Mouse (Mus musculus): ENCODE results near the gene Cdsn. TPM values are rescaled to one million over a fixed set of nuclear protein-coding genes. Genes with fewer than 3 reads are reported as not detected.
A peak's percentile ranks its signal among the peaks of the same experiment; 100 is the strongest.

Gene Cdsn
- polyA plus RNA-seq, 1 experiment, result 0.13 TPM

- H3K4me1 ChIP-seq (ENCODE audit: control insufficient read depth, insufficient read depth, insufficient read length), result no peaks in the 10 kb centered on the region; the same call in 1 of the 2 replicates
- no peaks in the 10 kb centered on the region for H3K27me3 ChIP-seq (ENCODE audit: control insufficient read depth, insufficient read depth, low read length)
- no peak overlapping the region for H3K27ac ChIP-seq (ENCODE audit: insufficient read depth, low read length)
- DNase-seq (ENCODE audit: low read depth in 1 of 2, low spot score in 2 of 2), result no peak
- peak overlapping the region; percentile 63 for H3K4me3 ChIP-seq (ENCODE audit: extremely low read depth, insufficient read depth, insufficient read length)
- H3K36me3 ChIP-seq (ENCODE audit: control insufficient read depth, insufficient read depth, low read length), result no peaks in the 10 kb centered on the region
- 25% methylated on average over 25 of the region's 25 CpGs for WGBS
- TF ChIP-seq CTCF (IDR thresholded peaks at IDR 0.05; ENCODE audit: extremely low read depth, insufficient read depth, insufficient read length, insufficient replicate concordance) (no peak), POLR2A (IDR thresholded peaks at IDR 0.05; ENCODE audit: low read depth, low read length) (no peak)
These were observed 35.9 kb upstream of the Cdsn start for GRCm38 (mm10) chr17:35515911-35516640.

GRCm38 (mm10) chr17:35516652-35517500, 35.1 kb upstream of the Cdsn start, which contains the start of the genes Tcf19 and Cchcr1:
Tcf19 (minus strand) TSS chr17:35516824.
Cchcr1 (plus strand) TSS chr17:35517100.
- Histone ChIP-seq H3K4me1 (ENCODE audit: control insufficient read depth, insufficient read depth, insufficient read length) (no peaks in the 10 kb centered on the region; the same call in 1 of the 2 replicates), H3K36me3 (ENCODE audit: control insufficient read depth, insufficient read depth, low read length) (no peaks in the 10 kb centered on the region), H3K4me3 (ENCODE audit: extremely low read depth, insufficient read depth, insufficient read length) (peak within 1 kb of the TSS; percentile 67), H3K27ac (ENCODE audit: insufficient read depth, low read length) (no peak within 1 kb of the TSS), H3K27me3 (ENCODE audit: control insufficient read depth, insufficient read depth, low read length) (no peaks in the 10 kb centered on the region)
- WGBS, result under 1% methylated on average over 66 of the region's 67 CpGs
- TF ChIP-seq POLR2A (IDR thresholded peaks at IDR 0.05; ENCODE audit: low read depth, low read length) (no peak), CTCF (IDR thresholded peaks at IDR 0.05; ENCODE audit: extremely low read depth, insufficient read depth, insufficient read length, insufficient replicate concordance) (no peak)
- DNase-seq (ENCODE audit: low read depth in 1 of 2, low spot score in 2 of 2), result peak; percentile 71 to 93

- H3K36me3 ChIP-seq (ENCODE audit: control insufficient read depth, insufficient read depth, low read length), result no peaks in the 10 kb centered on the region
- no peak overlapping the region for H3K27ac ChIP-seq (ENCODE audit: insufficient read depth, low read length)
- DNase-seq (ENCODE audit: low read depth in 1 of 2, low spot score in 2 of 2), result no peak
- no peaks in the 10 kb centered on the region for H3K27me3 ChIP-seq (ENCODE audit: control insufficient read depth, insufficient read depth, low read length)
- H3K4me3 ChIP-seq (ENCODE audit: extremely low read depth, insufficient read depth, insufficient read length), result peak overlapping the region; percentile 67; the same call in 1 of the 2 replicates
- TF ChIP-seq POLR2A (IDR thresholded peaks at IDR 0.05; ENCODE audit: low read depth, low read length) (no peak), CTCF (IDR thresholded peaks at IDR 0.05; ENCODE audit: extremely low read depth, insufficient read depth, insufficient read length, insufficient replicate concordance) (no peak)
- 23% methylated on average over 12 of the region's 12 CpGs for WGBS
- no peaks in the 10 kb centered on the region; the same call in 1 of the 2 replicates for H3K4me1 ChIP-seq (ENCODE audit: control insufficient read depth, insufficient read depth, insufficient read length)
These were observed 34.4 kb upstream of the Cdsn start for GRCm38 (mm10) chr17:35517526-35517925.

GRCm38 (mm10) chr17:35524354-35524753, 27.6 kb upstream of the Cdsn start:
- H3K27ac ChIP-seq (ENCODE audit: insufficient read depth, low read length), result no peak overlapping the region
- no peak for DNase-seq (ENCODE audit: low read depth in 1 of 2, low spot score in 2 of 2)
- no peaks in the 10 kb centered on the region for H3K27me3 ChIP-seq (ENCODE audit: control insufficient read depth, insufficient read depth, low read length)
- H3K4me1 ChIP-seq (ENCODE audit: control insufficient read depth, insufficient read depth, insufficient read length), result no peaks in the 10 kb centered on the region
- 89% methylated on average over 9 of the region's 9 CpGs for WGBS
- H3K36me3 ChIP-seq (ENCODE audit: control insufficient read depth, insufficient read depth, low read length), result peaks cover 2% of the 10 kb centered on the region; the same call in 1 of the 2 replicates
- TF ChIP-seq POLR2A (IDR thresholded peaks at IDR 0.05; ENCODE audit: low read depth, low read length) (no peak), CTCF (IDR thresholded peaks at IDR 0.05; ENCODE audit: extremely low read depth, insufficient read depth, insufficient read length, insufficient replicate concordance) (no peak)
- no peak overlapping the region for H3K4me3 ChIP-seq (ENCODE audit: extremely low read depth, insufficient read depth, insufficient read length)

- Histone ChIP-seq H3K4me3 (ENCODE audit: extremely low read depth, insufficient read depth, insufficient read length) (no peak overlapping the region), H3K27me3 (ENCODE audit: control insufficient read depth, insufficient read depth, low read length) (no peaks in the 10 kb centered on the region), H3K36me3 (ENCODE audit: control insufficient read depth, insufficient read depth, low read length) (peaks cover 2% of the 10 kb centered on the region; the same call in 1 of the 2 replicates), H3K27ac (ENCODE audit: insufficient read depth, low read length) (no peak overlapping the region), H3K4me1 (ENCODE audit: control insufficient read depth, insufficient read depth, insufficient read length) (no peaks in the 10 kb centered on the region)
- no peak for DNase-seq (ENCODE audit: low read depth in 1 of 2, low spot score in 2 of 2)
- WGBS, result 50% methylated on average over 8 of the region's 8 CpGs
- no peak for TF ChIP-seq CTCF (IDR thresholded peaks at IDR 0.05; ENCODE audit: extremely low read depth, insufficient read depth, insufficient read length, insufficient replicate concordance)
- no peak for TF ChIP-seq POLR2A (IDR thresholded peaks at IDR 0.05; ENCODE audit: low read depth, low read length)
These were observed 25.3 kb upstream of the Cdsn start for GRCm38 (mm10) chr17:35526644-35527043.

- H3K27me3 ChIP-seq (ENCODE audit: control insufficient read depth, insufficient read depth, low read length), result 0 out of 2 replicates have a peak, but pooled peaks cover under 1% of the 10 kb centered on the region
- peaks cover 2% of the 10 kb centered on the region; the same call in 1 of the 2 replicates for H3K36me3 ChIP-seq (ENCODE audit: control insufficient read depth, insufficient read depth, low read length)
- H3K27ac ChIP-seq (ENCODE audit: insufficient read depth, low read length), result no peak overlapping the region
- H3K4me3 ChIP-seq (ENCODE audit: extremely low read depth, insufficient read depth, insufficient read length), result no peak overlapping the region
- TF ChIP-seq CTCF (IDR thresholded peaks at IDR 0.05; ENCODE audit: extremely low read depth, insufficient read depth, insufficient read length, insufficient replicate concordance) (no peak), POLR2A (IDR thresholded peaks at IDR 0.05; ENCODE audit: low read depth, low read length) (no peak)
- no peak for DNase-seq (ENCODE audit: low read depth in 1 of 2, low spot score in 2 of 2)
- H3K4me1 ChIP-seq (ENCODE audit: control insufficient read depth, insufficient read depth, insufficient read length), result no peaks in the 10 kb centered on the region
- 17% methylated on average over 3 of the region's 3 CpGs for WGBS
These were observed 19.6 kb upstream of the Cdsn start for GRCm38 (mm10) chr17:35532360-35532759.

Measured in spleen, adult 2 months (tissue).